Mouse (Mus musculus): Measurements from ENCODE around the gene Nde1.

GRCm38 (mm10) chr16:14182360-14182759 is 19.3 kb downstream of the Nde1 start:
- TF ChIP-seq POLR2A (IDR thresholded peaks at IDR 0.05; ENCODE audit: borderline replicate concordance, control insufficient read depth, low read depth, low read length) (no peak), CTCF (IDR thresholded peaks at IDR 0.05; ENCODE audit: control insufficient read depth, insufficient read depth, low read length) (no peak)

Measured in bone marrow, adult 2 months (tissue).